Mouse (Mus musculus) neural tube, embryonic 14.5 days (tissue): ENCODE results near the gene Elovl6. TPM values are rescaled to one million over a fixed set of nuclear protein-coding genes. Genes with fewer than 3 reads are reported as not detected.

Experiments used
- ATAC-seq: fragments of 200-750 bp; cut with Nextera tagmentation; 2 replicates; pipeline ENCODE4 v1.8.0; 2017; ENCODE audit warnings: low read depth, mild to moderate bottlenecking, moderate TSS enrichment, moderate library complexity
- H3K27ac ChIP-seq: fragments of 300-500 bp; sonication (generic); 2 replicates; pipeline ENCODE4 v1.5.1; 2014; ENCODE audit warnings: low read depth, mild to moderate bottlenecking, control low read depth, low read length, moderate library complexity, mixed read lengths
- H3K27me3 ChIP-seq: fragments of 300-500 bp; sonication (generic); 2 replicates; pipeline ENCODE4 v1.6.1; 2014; ENCODE audit warnings: low read length; ENCODE audit not compliant: control insufficient read depth, insufficient read depth
- H3K36me3 ChIP-seq: fragments of 300-500 bp; sonication (generic); 2 replicates; pipeline ENCODE4 v1.6.1; 2014; ENCODE audit warnings: low read length, mixed read lengths; ENCODE audit not compliant: control insufficient read depth, insufficient read depth
- H3K4me1 ChIP-seq: fragments of 300-500 bp; sonication (generic); 2 replicates; pipeline ENCODE4 v1.6.1; 2014; ENCODE audit warnings: low read length; ENCODE audit not compliant: control insufficient read depth, insufficient read depth
- H3K4me2 ChIP-seq: fragments of 300-500 bp; sonication (generic); 2 replicates; pipeline ENCODE4 v1.6.1; 2014; ENCODE audit warnings: mild to moderate bottlenecking, low read depth, low read length, control low read depth
- H3K4me3 ChIP-seq: fragments of 300-500 bp; sonication (generic); 2 replicates; pipeline ENCODE4 v1.5.1; 2014; ENCODE audit warnings: low read depth, low read length, control low read depth, mixed read lengths
- H3K9ac ChIP-seq: fragments of 300-500 bp; sonication (generic); replicated peaks from 2 replicates; pipeline ENCODE4 v1.6.1; 2014; ENCODE audit warnings: low read depth, mild to moderate bottlenecking, control low read depth, low read length, mixed read lengths
- H3K9me3 ChIP-seq: fragments of 300-500 bp; sonication (generic); 2 replicates; pipeline ENCODE4 v1.6.1; 2016; ENCODE audit warnings: low read length; ENCODE audit not compliant: control insufficient read depth
- whole genome bisulfite sequencing: fragments of 180-500 bp; shearing (Covaris S2); extraction: QIAGEN DNeasy Blood & Tissue Kit; methylation state at CpG from one replicate; pipeline ENCODE4 v1.1.7; 2014; 5-methylcytosine and 5-hydroxymethylcytosine counted together
- polyA plus RNA-seq: library from polyadenylated mRNA; unstranded; fragments of >200 nt; fragmentation: Nextera tagmentation; extraction: Ambion mirVana; gene quantifications from 2 replicates; pipeline ENCODE4 v1.2.1, GENCODE M21; 2014

Gene Elovl6
- polyA plus RNA-seq, 1 experiment from 2014 or later: 35.0 TPM

GRCm38 (mm10) chr3:129535444-129535843 lies 3.3 kb downstream of the Elovl6 start:
- H3K4me1 ChIP-seq: peaks cover 19% of the 10 kb centered on the region
- 13% methylated on average over 6 of the region's 6 CpGs for WGBS

DNA sequence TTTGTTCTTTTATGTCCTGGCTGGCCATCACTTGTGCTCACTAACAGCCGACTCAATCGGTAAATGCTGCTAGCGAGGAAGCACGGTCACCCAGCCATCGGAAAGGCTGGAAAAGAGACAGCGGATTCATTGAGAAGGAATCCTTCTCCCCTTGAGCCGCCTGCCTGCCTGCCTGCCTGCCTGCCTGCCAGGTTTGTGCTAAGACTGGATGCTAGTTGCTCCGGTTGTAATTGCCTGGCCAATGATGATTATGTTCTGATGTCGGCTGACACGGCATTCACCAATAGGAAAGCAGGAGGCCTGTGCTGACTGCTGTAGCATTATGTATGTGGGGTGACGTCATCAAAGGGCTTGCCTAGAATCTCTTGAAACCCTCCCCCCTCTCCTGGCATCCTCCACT lies 4.0 kb downstream of the Elovl6 start:
- Histone ChIP-seq H3K4me3 (peak overlapping the region; percentile 88), H3K36me3 (no peaks in the 10 kb centered on the region), H3K9ac (peak overlapping the region; percentile 95), H3K27me3 (no peaks in the 10 kb centered on the region), H3K4me1 (peaks cover 19% of the 10 kb centered on the region), H3K9me3 (no peaks in the 10 kb centered on the region), H3K27ac (peak overlapping the region; percentile 98), H3K4me2 (peak overlapping the region; percentile 90)
- peak; percentile 95 for ATAC-seq
- WGBS: 1% methylated on average over 11 of the region's 11 CpGs

More at GRCm38 (mm10) chr3:129535444-129535843, 3.3 kb downstream of the Elovl6 start:
- Histone ChIP-seq H3K4me2 (peak overlapping the region; percentile 90), H3K27me3 (no peaks in the 10 kb centered on the region), H3K9ac (peak overlapping the region; percentile 95), H3K9me3 (no peaks in the 10 kb centered on the region), H3K4me3 (peak overlapping the region; percentile 88), H3K36me3 (no peaks in the 10 kb centered on the region), H3K27ac (peak overlapping the region; percentile 98)
- ATAC-seq: no peak

DNA sequence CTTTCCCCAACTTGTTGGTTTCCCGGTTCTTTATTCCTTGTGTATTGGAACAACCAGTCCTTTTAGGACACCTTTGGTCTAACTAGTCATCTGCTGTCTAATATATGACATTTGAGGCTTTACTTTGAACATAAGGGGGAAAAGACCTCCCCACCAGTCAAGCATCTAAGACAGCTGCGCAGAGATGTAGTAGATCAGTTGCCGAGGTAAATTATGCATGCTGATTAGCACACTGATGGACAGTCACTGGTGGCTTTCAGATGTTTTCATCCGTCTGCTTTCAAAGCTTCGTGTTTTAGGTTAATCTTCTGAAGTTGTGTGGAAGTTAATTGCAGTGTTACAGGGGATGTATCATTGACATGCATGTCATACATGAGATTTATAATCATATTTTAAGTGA lies 5.8 kb downstream of the Elovl6 start:
- Histone ChIP-seq H3K27ac (no peak overlapping the region), H3K4me1 (peaks cover 19% of the 10 kb centered on the region), H3K4me2 (no peak overlapping the region), H3K4me3 (no peak overlapping the region), H3K27me3 (no peaks in the 10 kb centered on the region), H3K36me3 (no peaks in the 10 kb centered on the region), H3K9me3 (no peaks in the 10 kb centered on the region), H3K9ac (no peak overlapping the region)
- whole genome bisulfite sequencing: 50% methylated on average over 5 of the region's 5 CpGs
- ATAC-seq: no peak

DNA sequence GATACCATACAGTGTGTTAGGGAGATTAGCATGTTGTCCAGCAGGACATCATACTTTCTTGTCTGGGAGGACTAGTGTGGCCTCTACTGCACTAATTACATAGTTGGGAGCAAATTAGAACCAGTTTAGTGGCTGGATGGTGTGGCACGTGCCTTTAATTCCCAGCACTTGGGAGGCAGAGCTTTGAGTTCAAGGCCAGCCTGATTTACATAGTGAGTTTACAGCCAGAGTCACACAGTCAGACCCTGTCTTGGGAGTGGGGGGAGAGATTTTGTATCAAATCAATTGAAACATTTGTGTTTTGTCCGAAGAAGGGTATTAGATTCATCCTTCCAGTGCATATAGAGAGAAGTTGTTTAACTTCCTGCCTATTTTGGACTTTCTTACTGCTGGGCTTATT lies 8.7 kb downstream of the Elovl6 start:
- WGBS: 91% methylated on average over 2 of the region's 2 CpGs
- Histone ChIP-seq H3K36me3 (no peaks in the 10 kb centered on the region), H3K4me3 (no peak overlapping the region), H3K4me1 (peaks cover 9% of the 10 kb centered on the region), H3K9me3 (no peaks in the 10 kb centered on the region), H3K27me3 (no peaks in the 10 kb centered on the region), H3K27ac (no peak overlapping the region), H3K4me2 (no peak overlapping the region), H3K9ac (no peak overlapping the region)
- ATAC-seq: no peak

- H3K9me3 ChIP-seq: no peaks in the 10 kb centered on the region
- H3K9ac ChIP-seq: no peak overlapping the region
- 97% methylated on average over 11 of the region's 11 CpGs for WGBS
- H3K27ac ChIP-seq: no peak overlapping the region
- no peak overlapping the region for H3K4me3 ChIP-seq
- no peak for ATAC-seq
- H3K36me3 ChIP-seq: no peaks in the 10 kb centered on the region
- H3K4me1 ChIP-seq: peaks cover 11% of the 10 kb centered on the region
- no peaks in the 10 kb centered on the region for H3K27me3 ChIP-seq
- no peak overlapping the region for H3K4me2 ChIP-seq
Measured at GRCm38 (mm10) chr3:129541456-129541855, 9.3 kb downstream of the Elovl6 start.

- WGBS: 97% methylated on average over 3 of the region's 3 CpGs
- H3K4me3 ChIP-seq: no peak overlapping the region
- H3K4me1 ChIP-seq: peaks cover 5% of the 10 kb centered on the region; the same call in 1 of the 2 replicates
- ATAC-seq: no peak
- H3K27me3 ChIP-seq: no peaks in the 10 kb centered on the region
- no peak overlapping the region for H3K4me2 ChIP-seq
- H3K27ac ChIP-seq: no peak overlapping the region
- no peaks in the 10 kb centered on the region for H3K9me3 ChIP-seq
- no peak overlapping the region for H3K9ac ChIP-seq
- H3K36me3 ChIP-seq: no peaks in the 10 kb centered on the region
Measured at GRCm38 (mm10) chr3:129543376-129543775, 11.2 kb downstream of the Elovl6 start.

DNA sequence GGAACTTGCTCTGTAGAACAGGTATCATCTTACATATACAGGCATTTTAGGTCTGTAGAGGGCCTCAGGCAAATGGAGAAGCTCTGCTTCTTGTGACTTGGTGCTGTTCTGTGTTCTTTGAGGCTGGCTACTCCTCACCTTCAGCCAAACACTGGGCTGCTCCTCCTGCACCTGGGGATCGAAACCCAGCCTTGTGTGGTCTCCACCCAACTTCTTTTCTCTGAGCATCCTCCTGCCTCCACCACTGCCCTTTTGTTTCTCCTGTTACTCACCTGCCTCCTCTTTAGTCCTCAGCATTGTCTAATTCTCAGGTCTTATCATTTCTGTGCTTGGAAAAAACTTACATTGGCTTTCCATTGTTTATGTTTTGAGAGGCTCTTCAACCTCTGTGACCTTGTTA lies 12.1 kb downstream of the Elovl6 start:
- WGBS: 94% methylated on average over 1 of the region's 1 CpGs
- Histone ChIP-seq H3K27me3 (no peaks in the 10 kb centered on the region), H3K9ac (no peak overlapping the region), H3K36me3 (no peaks in the 10 kb centered on the region), H3K9me3 (no peaks in the 10 kb centered on the region), H3K4me2 (no peak overlapping the region), H3K27ac (no peak overlapping the region), H3K4me3 (no peak overlapping the region), H3K4me1 (peaks cover 5% of the 10 kb centered on the region; the same call in 1 of the 2 replicates)
- ATAC-seq: no peak

DNA sequence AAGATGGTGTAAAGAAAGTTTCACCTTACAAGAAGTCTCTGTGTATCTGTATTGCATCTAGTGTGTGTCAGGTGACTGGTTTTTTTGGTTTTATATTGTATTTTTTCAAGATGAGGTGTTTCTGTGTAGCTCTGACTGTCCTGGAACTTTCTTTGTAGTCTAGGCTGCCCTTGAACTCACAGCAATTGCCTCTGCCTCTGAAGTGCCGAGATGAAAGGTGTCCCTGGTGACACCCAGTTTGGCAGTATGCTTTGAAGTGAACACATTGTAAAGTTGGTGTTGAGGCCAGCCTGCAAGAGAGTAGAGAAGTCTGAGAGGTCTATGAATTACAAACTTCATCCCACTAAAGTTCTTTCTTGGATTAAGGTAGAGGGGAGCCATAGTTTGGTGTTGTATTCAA lies 13.1 kb downstream of the Elovl6 start:
- WGBS: 61% methylated on average over 1 of the region's 1 CpGs
- Histone ChIP-seq H3K36me3 (no peaks in the 10 kb centered on the region), H3K4me2 (no peak overlapping the region), H3K27me3 (no peaks in the 10 kb centered on the region), H3K9ac (no peak overlapping the region), H3K27ac (no peak overlapping the region), H3K9me3 (no peaks in the 10 kb centered on the region), H3K4me3 (no peak overlapping the region), H3K4me1 (peaks cover 5% of the 10 kb centered on the region; the same call in 1 of the 2 replicates)
- ATAC-seq: no peak

DNA sequence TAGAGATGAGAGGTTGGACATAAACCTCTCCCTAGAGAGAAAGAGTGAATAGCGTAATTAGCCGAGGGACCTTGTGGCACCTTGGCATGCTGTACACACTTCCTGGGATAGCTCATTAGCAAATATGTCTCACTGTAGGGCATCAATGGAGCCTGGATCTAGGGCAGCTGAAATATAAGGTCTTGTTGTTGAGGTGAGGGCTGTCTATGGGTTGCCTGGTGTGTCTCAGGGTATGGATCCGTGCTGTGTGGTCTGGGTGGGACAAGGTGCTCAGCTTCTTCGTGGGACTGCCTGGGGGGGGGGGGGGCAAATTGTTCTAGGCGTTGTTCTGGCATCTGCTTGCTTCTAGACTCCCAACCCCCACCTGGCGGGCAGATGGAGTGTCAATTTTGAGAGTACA lies 13.6 kb downstream of the Elovl6 start:
- 85% methylated on average over 6 of the region's 6 CpGs for WGBS
- no peak overlapping the region for H3K27ac ChIP-seq

More for the DNA sequence above, 13.6 kb downstream of the Elovl6 start:
- Histone ChIP-seq H3K36me3 (no peaks in the 10 kb centered on the region), H3K4me2 (no peak overlapping the region), H3K4me3 (no peak overlapping the region), H3K4me1 (peaks cover 5% of the 10 kb centered on the region; the same call in 1 of the 2 replicates), H3K9ac (no peak overlapping the region), H3K9me3 (no peaks in the 10 kb centered on the region), H3K27me3 (no peaks in the 10 kb centered on the region)
- ATAC-seq: no peak
